Mouse (Mus musculus) intestine, embryonic 14.5 days (tissue): ENCODE data around the gene Tbc1d13. TPM values are rescaled to one million over a fixed set of nuclear protein-coding genes. Genes with fewer than 3 reads are reported as not detected.

Experiments
- ATAC-seq: fragments of 200-750 bp; cut with Nextera tagmentation; replicated peaks from 2 replicates; pipeline ENCODE4 v1.8.0; 2017; ENCODE audit warnings: low read depth, moderate number of reproducible peaks, moderate TSS enrichment, moderate library complexity; ENCODE audit not compliant: low FRiP score, low TSS enrichment
- DNase-seq: peaks from one replicate; pipeline ENCODE4 v3.0.0-alpha.2; 2018; ENCODE audit warnings: low spot score
- H3K27ac ChIP-seq: fragments of 300-500 bp; sonication (generic); 2 replicates; pipeline ENCODE4 v1.5.1; 2014; ENCODE audit warnings: low read depth, mild to moderate bottlenecking, control low read depth
- H3K27me3 ChIP-seq: fragments of 300-500 bp; sonication (generic); replicated peaks from 2 replicates; pipeline ENCODE4 v1.6.1; 2014; ENCODE audit warnings: low read length, control low read depth; ENCODE audit not compliant: control insufficient read depth, insufficient read depth
- H3K36me3 ChIP-seq: fragments of 300-500 bp; sonication (generic); 2 replicates; pipeline ENCODE4 v1.6.1; 2014; ENCODE audit warnings: low read length, control low read depth; ENCODE audit not compliant: control insufficient read depth, insufficient read depth
- H3K4me1 ChIP-seq: fragments of 300-500 bp; sonication (generic); replicated peaks from 2 replicates; pipeline ENCODE4 v1.6.1; 2014; ENCODE audit warnings: low read length, control low read depth, mixed read lengths; ENCODE audit not compliant: control insufficient read depth, insufficient read depth
- H3K4me2 ChIP-seq: fragments of 300-500 bp; sonication (generic); 2 replicates; pipeline ENCODE4 v1.6.1; 2014; ENCODE audit warnings: low read length
- H3K4me3 ChIP-seq: fragments of 300-500 bp; sonication (generic); 2 replicates; pipeline ENCODE4 v1.5.1; 2014; ENCODE audit warnings: low read depth, low read length, control low read depth, mixed read lengths
- H3K9ac ChIP-seq: fragments of 300-500 bp; sonication (generic); 2 replicates; pipeline ENCODE4 v1.6.1; 2014; ENCODE audit warnings: mild to moderate bottlenecking, low read length
- H3K9me3 ChIP-seq: fragments of 300-500 bp; sonication (generic); 2 replicates; pipeline ENCODE4 v1.6.1; 2016; ENCODE audit warnings: low read length, control low read depth; ENCODE audit not compliant: control insufficient read depth
- WGBS: fragments of 180-500 bp; shearing (Covaris S2); extraction: QIAGEN DNeasy Blood & Tissue Kit; methylation state at CpG from one replicate; pipeline ENCODE4 v1.1.7; 2014; 5-methylcytosine and 5-hydroxymethylcytosine counted together
- polyA plus RNA-seq: library from polyadenylated mRNA; unstranded; fragments of >200 nt; fragmentation: Nextera tagmentation; extraction: Ambion mirVana; gene quantifications from 2 replicates; pipeline ENCODE4 v1.2.1, GENCODE M21; 2014

Gene Tbc1d13
- polyA plus RNA-seq, 1 experiment from 2014 or later: 8.9 TPM

- Histone ChIP-seq H3K36me3 (peaks cover 31% of the 10 kb centered on the region), H3K9me3 (no peaks in the 10 kb centered on the region), H3K4me3 (no peak overlapping the region), H3K27ac (no peak overlapping the region), H3K4me1 (peaks cover 8% of the 10 kb centered on the region), H3K4me2 (no peak overlapping the region), H3K27me3 (no peaks in the 10 kb centered on the region), H3K9ac (no peak overlapping the region)
- ATAC-seq (no peak), DNase-seq (peak; percentile 63)
- 64% methylated on average over 2 of the region's 2 CpGs for WGBS
Measured at GRCm38 (mm10) chr2:30095882-30096527, 37.5 kb upstream of the Tbc1d13 start.

GRCm38 (mm10) chr2:30100214-30100613, 33.3 kb upstream of the Tbc1d13 start:
- Histone ChIP-seq H3K27ac (no peak overlapping the region), H3K36me3 (peaks cover 55% of the 10 kb centered on the region), H3K4me3 (no peak overlapping the region), H3K27me3 (no peaks in the 10 kb centered on the region), H3K9me3 (no peaks in the 10 kb centered on the region), H3K4me2 (no peak overlapping the region), H3K9ac (no peak overlapping the region), H3K4me1 (no peaks in the 10 kb centered on the region)
- no peak for DNase-seq
- ATAC-seq: no peak
- 65% methylated on average over 4 of the region's 4 CpGs for WGBS

GRCm38 (mm10) chr2:30106364-30106763, 27.2 kb upstream of the Tbc1d13 start:
- Histone ChIP-seq H3K27me3 (no peaks in the 10 kb centered on the region), H3K4me3 (no peak overlapping the region), H3K36me3 (peaks cover 77% of the 10 kb centered on the region), H3K27ac (no peak overlapping the region), H3K4me1 (no peaks in the 10 kb centered on the region), H3K9me3 (no peaks in the 10 kb centered on the region), H3K4me2 (no peak overlapping the region), H3K9ac (no peak overlapping the region)
- DNase-seq (peak; percentile 71), ATAC-seq (no peak; the same call in 1 of the 2 replicates)

DNA sequence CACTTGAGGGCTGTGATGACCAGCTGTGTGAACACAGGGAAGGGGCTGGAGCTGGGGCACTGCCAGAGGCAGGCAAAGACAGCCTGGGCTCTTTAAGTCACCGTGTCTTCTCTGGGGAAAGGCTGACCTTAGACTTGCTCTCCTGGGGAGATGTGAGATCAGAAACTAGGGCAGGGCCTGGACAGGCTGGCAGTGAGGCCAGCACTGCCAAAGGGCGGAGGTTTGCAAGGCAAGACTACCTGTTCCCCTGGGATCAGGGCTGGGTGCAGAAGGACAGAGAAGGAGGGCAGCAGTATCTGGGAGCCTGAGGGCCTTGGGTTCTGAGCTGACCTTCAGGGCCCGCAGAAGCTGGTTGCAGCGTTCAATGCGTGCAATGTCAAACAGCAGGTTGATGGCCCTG, 25.9 kb upstream of the Tbc1d13 start:
- no peak for DNase-seq
- ATAC-seq: no peak
- Histone ChIP-seq H3K36me3 (peaks cover 74% of the 10 kb centered on the region), H3K9me3 (no peaks in the 10 kb centered on the region), H3K4me1 (no peaks in the 10 kb centered on the region), H3K4me2 (no peak overlapping the region), H3K27me3 (no peaks in the 10 kb centered on the region), H3K4me3 (no peak overlapping the region), H3K9ac (no peak overlapping the region), H3K27ac (no peak overlapping the region)
- 92% methylated on average over 5 of the region's 5 CpGs for WGBS

DNA sequence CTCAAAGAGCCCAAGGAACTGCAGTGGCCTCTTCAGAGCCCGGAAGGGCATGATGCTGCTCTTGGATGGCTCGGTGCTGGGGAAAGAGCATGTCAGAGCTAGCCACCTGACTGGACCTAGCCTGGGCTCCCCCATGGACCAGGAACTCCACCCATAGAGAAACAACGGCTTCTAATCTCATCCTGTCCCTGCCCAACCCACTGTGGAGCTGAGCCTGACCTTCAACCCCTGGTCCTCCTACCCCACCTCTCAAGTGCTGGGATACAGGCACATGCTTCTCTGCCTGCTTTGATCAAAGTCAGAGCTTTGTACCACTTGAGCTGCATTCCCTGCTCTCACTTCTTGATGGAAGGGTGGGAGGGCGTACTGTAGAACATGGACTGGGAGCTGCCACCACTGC, 25.3 kb upstream of the Tbc1d13 start:
- ATAC-seq: no peak
- peaks cover 73% of the 10 kb centered on the region for H3K36me3 ChIP-seq
- WGBS: 94% methylated on average over 4 of the region's 4 CpGs

GRCm38 (mm10) chr2:30111500-30111899, 22.0 kb upstream of the Tbc1d13 start:
- Histone ChIP-seq H3K27ac (no peak overlapping the region), H3K27me3 (no peaks in the 10 kb centered on the region), H3K36me3 (peaks cover 47% of the 10 kb centered on the region), H3K4me1 (no peaks in the 10 kb centered on the region), H3K9ac (no peak overlapping the region), H3K9me3 (no peaks in the 10 kb centered on the region), H3K4me3 (no peak overlapping the region), H3K4me2 (no peak overlapping the region)
- no peak for DNase-seq
- no peak for ATAC-seq
- 88% methylated on average over 2 of the region's 2 CpGs for WGBS

More for the DNA sequence above, 25.3 kb upstream of the Tbc1d13 start:
- Histone ChIP-seq H3K9me3 (no peaks in the 10 kb centered on the region), H3K27me3 (no peaks in the 10 kb centered on the region), H3K4me3 (no peak overlapping the region), H3K9ac (no peak overlapping the region), H3K27ac (no peak overlapping the region), H3K4me2 (no peak overlapping the region), H3K4me1 (no peaks in the 10 kb centered on the region)
- no peak for DNase-seq

- Histone ChIP-seq H3K4me3 (no peak overlapping the region), H3K27me3 (no peaks in the 10 kb centered on the region), H3K4me1 (no peaks in the 10 kb centered on the region), H3K9ac (no peak overlapping the region), H3K9me3 (no peaks in the 10 kb centered on the region), H3K36me3 (peaks cover 41% of the 10 kb centered on the region), H3K27ac (no peak overlapping the region), H3K4me2 (no peak overlapping the region)
- 88% methylated on average over 5 of the region's 5 CpGs for WGBS
- DNase-seq: no peak
- no peak for ATAC-seq
Measured at GRCm38 (mm10) chr2:30112564-30112963, 21.0 kb upstream of the Tbc1d13 start.

DNA sequence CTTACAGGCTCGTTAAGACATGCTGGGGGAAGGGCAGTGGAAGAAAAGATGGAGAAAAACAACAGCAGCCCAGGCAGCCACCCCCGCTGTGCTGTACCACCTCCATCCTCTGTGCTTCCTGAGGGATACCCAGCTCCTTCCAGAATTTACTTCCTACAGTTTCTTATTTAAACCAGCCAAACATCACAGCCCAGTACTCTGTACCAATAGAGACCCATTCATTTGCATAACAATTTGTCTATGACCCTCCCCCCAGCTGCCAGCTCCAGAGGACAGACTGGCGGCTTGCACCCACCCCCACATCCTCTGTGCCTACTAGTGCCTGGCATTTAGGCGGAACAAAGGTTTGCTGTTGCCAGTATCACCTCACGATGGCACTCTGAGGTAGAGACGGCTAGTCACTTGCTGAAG, 13.9 kb upstream of the Tbc1d13 start:
- H3K4me1 ChIP-seq: peaks cover 11% of the 10 kb centered on the region
- H3K9me3 ChIP-seq: no peaks in the 10 kb centered on the region
- peaks cover 5% of the 10 kb centered on the region; the same call in 1 of the 2 replicates for H3K36me3 ChIP-seq
- H3K27ac ChIP-seq: no peak overlapping the region
- ATAC-seq (no peak), DNase-seq (no peak)
- H3K9ac ChIP-seq: no peak overlapping the region
- H3K4me2 ChIP-seq: no peak overlapping the region
- 47% methylated on average over 6 of the region's 6 CpGs for WGBS
- H3K27me3 ChIP-seq: no peaks in the 10 kb centered on the region
- no peak overlapping the region for H3K4me3 ChIP-seq

- Histone ChIP-seq H3K4me3 (no peak overlapping the region), H3K4me1 (peaks cover 16% of the 10 kb centered on the region), H3K9me3 (no peaks in the 10 kb centered on the region), H3K36me3 (peaks cover 5% of the 10 kb centered on the region; the same call in 1 of the 2 replicates), H3K9ac (no peak overlapping the region), H3K27ac (no peak overlapping the region), H3K4me2 (no peak overlapping the region), H3K27me3 (no peaks in the 10 kb centered on the region)
- ATAC-seq (no peak), DNase-seq (no peak)
- WGBS: 95% methylated on average over 4 of the region's 4 CpGs
Measured at GRCm38 (mm10) chr2:30120269-30120668, 13.3 kb upstream of the Tbc1d13 start.
